Mouse (Mus musculus): ENCODE measurements around the gene Cxcl14. TPM values are rescaled to one million over a fixed set of nuclear protein-coding genes. Genes with fewer than 3 reads are reported as not detected.

The Cxcl14 gene
- total and polyA plus RNA-seq, 3 experiments: not detected

GRCm38 (mm10) chr13:56342491-56342890, 46.1 kb upstream of the Cxcl14 start:
- Histone ChIP-seq H3K9me3 (replicated peaks; ENCODE audit: low read length) (no peaks in the 10 kb centered on the region), H3K4me2 (ENCODE audit: insufficient read depth, low read depth, poor library complexity, severe bottlenecking) (no peak overlapping the region), H3K27me3 (replicated peaks) (peaks cover 26% of the 10 kb centered on the region), H3K36me3 (replicated peaks in 1 of 2; ENCODE audit: control insufficient read depth in 1 of 2, insufficient read depth in 1 of 2, low read length in 1 of 2) (no peaks in the 10 kb centered on the region), H3K4me1 (ENCODE audit: control insufficient read depth in 1 of 2, insufficient read depth in 2 of 2) (peaks cover 0 to 4% of the 10 kb centered on the region in 2 experiments; a peak in 2 of 4 replicates), H3K27ac (ENCODE audit: insufficient read depth, low read depth) (no peak overlapping the region), H3K4me3 (replicated peaks in 1 of 3; ENCODE audit: low read depth in 2 of 3, low read length in 2 of 3, poor library complexity in 1 of 3) (no peak overlapping the region), H3K79me2 (replicated peaks; ENCODE audit: control insufficient read depth, extremely low read depth, insufficient read depth, poor library complexity, severe bottlenecking) (no peaks in the 10 kb centered on the region), H3K9ac (ENCODE audit: insufficient read depth, low read depth) (no peak overlapping the region)
- dilution Hi-C loops (cut with MboI; ENCODE audit: extremely low pct_ligation_motif_present, extremely low pct_unique_long_range_greater_than_20kb, low sequenced_read_pairs): no loop called here
- no peak for TF ChIP-seq KAT2A (IDR thresholded peaks at IDR 0.05; ENCODE audit: insufficient replicate concordance, low read length)
- TF ChIP-seq POLR2AphosphoS2 (IDR thresholded peaks at IDR 0.05; ENCODE audit: low read depth, low read length): no peak
- TF ChIP-seq RCOR1 (conservative IDR thresholded peaks at IDR 0.05; ENCODE audit: low read depth, low read length): no peak
- no peak for DNase-seq (ENCODE audit: extremely low read depth)
- in situ Hi-C loops (cut with MboI; ENCODE audit: low pct_ligation_motif_present, low pct_unique_long_range_greater_than_20kb, low sequenced_read_pairs): no loop called here

GRCm38 (mm10) chr13:56340513-56340912, 44.2 kb upstream of the Cxcl14 start:
- Histone ChIP-seq H3K9ac (ENCODE audit: insufficient read depth, low read depth) (no peak overlapping the region), H3K27ac (ENCODE audit: insufficient read depth, low read depth) (no peak overlapping the region), H3K9me3 (replicated peaks; ENCODE audit: low read length) (no peaks in the 10 kb centered on the region), H3K4me3 (replicated peaks in 1 of 3; ENCODE audit: low read depth in 2 of 3, low read length in 2 of 3, poor library complexity in 1 of 3) (no peak overlapping the region), H3K79me2 (replicated peaks; ENCODE audit: control insufficient read depth, extremely low read depth, insufficient read depth, poor library complexity, severe bottlenecking) (no peaks in the 10 kb centered on the region), H3K27me3 (replicated peaks) (peaks cover 22% of the 10 kb centered on the region), H3K4me2 (ENCODE audit: insufficient read depth, low read depth, poor library complexity, severe bottlenecking) (no peak overlapping the region), H3K4me1 (ENCODE audit: control insufficient read depth in 1 of 2, insufficient read depth in 2 of 2) (peaks cover 0 to 4% of the 10 kb centered on the region in 2 experiments; a peak in 2 of 4 replicates), H3K36me3 (replicated peaks in 1 of 2; ENCODE audit: control insufficient read depth in 1 of 2, insufficient read depth in 1 of 2, low read length in 1 of 2) (no peaks in the 10 kb centered on the region)
- DNase-seq (ENCODE audit: extremely low read depth): no peak
- dilution Hi-C loops (cut with MboI; ENCODE audit: extremely low pct_ligation_motif_present, extremely low pct_unique_long_range_greater_than_20kb, low sequenced_read_pairs) (no loop called here), in situ Hi-C loops (cut with MboI; ENCODE audit: low pct_ligation_motif_present, low pct_unique_long_range_greater_than_20kb, low sequenced_read_pairs) (no loop called here)
- TF ChIP-seq ZMIZ1 (IDR thresholded peaks at IDR 0.05; ENCODE audit: low read depth, low read length) (no peak), MAFK (IDR thresholded peaks at IDR 0.05; ENCODE audit: insufficient replicate concordance, low read length) (no peak), RCOR1 (conservative IDR thresholded peaks at IDR 0.05; ENCODE audit: low read depth, low read length) (no peak), MYC (IDR thresholded peaks at IDR 0.05; ENCODE audit: low read depth, low read length) (no peak), USF2 (conservative IDR thresholded peaks at IDR 0.05; ENCODE audit: low read depth, low read length) (no peak), EP300 (IDR thresholded peaks at IDR 0.05; ENCODE audit: low read length) (no peak), ETS1 (conservative IDR thresholded peaks at IDR 0.05; ENCODE audit: low read depth, low read length) (no peak), NRF1 (IDR thresholded peaks at IDR 0.05; ENCODE audit: low read depth, low read length) (no peak), SIN3A (IDR thresholded peaks at IDR 0.05; ENCODE audit: low read length) (no peak)

GRCm38 (mm10) chr13:56339816-56340215, 43.5 kb upstream of the Cxcl14 start:
- Histone ChIP-seq H3K4me2 (ENCODE audit: insufficient read depth, low read depth, poor library complexity, severe bottlenecking) (no peak overlapping the region), H3K4me1 (ENCODE audit: control insufficient read depth in 1 of 2, insufficient read depth in 2 of 2) (peaks cover 0 to 9% of the 10 kb centered on the region in 2 experiments; a peak in 2 of 4 replicates), H3K36me3 (replicated peaks in 1 of 2; ENCODE audit: control insufficient read depth in 1 of 2, insufficient read depth in 1 of 2, low read length in 1 of 2) (no peaks in the 10 kb centered on the region), H3K9me3 (replicated peaks; ENCODE audit: low read length) (no peaks in the 10 kb centered on the region), H3K27ac (ENCODE audit: insufficient read depth, low read depth) (no peak overlapping the region), H3K4me3 (replicated peaks in 1 of 3; ENCODE audit: low read depth in 2 of 3, low read length in 2 of 3, poor library complexity in 1 of 3) (no peak overlapping the region), H3K9ac (ENCODE audit: insufficient read depth, low read depth) (no peak overlapping the region), H3K79me2 (replicated peaks; ENCODE audit: control insufficient read depth, extremely low read depth, insufficient read depth, poor library complexity, severe bottlenecking) (no peaks in the 10 kb centered on the region), H3K27me3 (replicated peaks) (peaks cover 16% of the 10 kb centered on the region)
- DNase-seq (ENCODE audit: extremely low read depth): no peak
- in situ Hi-C loops (cut with MboI; ENCODE audit: low pct_ligation_motif_present, low pct_unique_long_range_greater_than_20kb, low sequenced_read_pairs) (no loop called here), dilution Hi-C loops (cut with MboI; ENCODE audit: extremely low pct_ligation_motif_present, extremely low pct_unique_long_range_greater_than_20kb, low sequenced_read_pairs) (no loop called here)
- TF ChIP-seq MAFK (IDR thresholded peaks at IDR 0.05; ENCODE audit: insufficient replicate concordance, low read length): no peak
- no peak for TF ChIP-seq HCFC1 (IDR thresholded peaks at IDR 0.05; ENCODE audit: low read depth, low read length)
- no peak for TF ChIP-seq JUN (IDR thresholded peaks at IDR 0.05; ENCODE audit: insufficient read depth, low read depth, low read length)
- TF ChIP-seq ZC3H11A (IDR thresholded peaks at IDR 0.05; ENCODE audit: low read depth, low read length): no peak
- TF ChIP-seq TCF12 (IDR thresholded peaks at IDR 0.05; ENCODE audit: low read depth, low read length): no peak
- TF ChIP-seq MXI1 (IDR thresholded peaks at IDR 0.05; ENCODE audit: low read depth, low read length): no peak

All from CH12.LX (cell line).